Mouse (Mus musculus): ENCODE results near the gene Gjb4.
A peak's percentile ranks its signal among the peaks of the same experiment; 100 is the strongest.

The Gjb4 gene

DNA sequence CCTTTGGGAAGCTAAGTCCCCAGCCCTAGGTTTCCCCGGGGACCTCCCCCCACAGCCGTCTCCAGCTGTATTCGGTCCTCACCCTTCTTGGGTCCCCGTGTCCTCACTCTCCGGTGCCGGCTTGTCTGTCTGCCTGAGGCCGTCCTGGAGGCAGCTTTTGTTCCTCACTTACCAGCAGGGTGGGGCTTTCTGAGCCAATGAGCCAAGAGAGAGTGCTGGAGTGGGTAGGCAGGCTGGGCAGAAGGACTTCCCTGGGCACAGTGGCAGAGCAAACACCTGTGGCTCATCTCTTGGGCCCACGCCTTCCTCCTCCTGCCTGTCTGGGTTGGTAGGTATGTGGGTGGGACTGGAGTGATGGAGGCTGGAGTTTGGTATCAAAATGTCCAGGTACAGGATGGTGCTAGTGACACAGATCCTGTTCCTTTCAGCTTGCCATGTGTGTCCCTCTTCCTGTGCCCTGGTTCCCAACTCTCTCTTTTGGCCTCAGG is at the start of gene Gjb4:
Gene Gjb4, minus strand, starts transcription at position 131 of the 488 bp plus-strand sequence.
- DNase-seq (ENCODE audit: low spot score) = no peak

DNA sequence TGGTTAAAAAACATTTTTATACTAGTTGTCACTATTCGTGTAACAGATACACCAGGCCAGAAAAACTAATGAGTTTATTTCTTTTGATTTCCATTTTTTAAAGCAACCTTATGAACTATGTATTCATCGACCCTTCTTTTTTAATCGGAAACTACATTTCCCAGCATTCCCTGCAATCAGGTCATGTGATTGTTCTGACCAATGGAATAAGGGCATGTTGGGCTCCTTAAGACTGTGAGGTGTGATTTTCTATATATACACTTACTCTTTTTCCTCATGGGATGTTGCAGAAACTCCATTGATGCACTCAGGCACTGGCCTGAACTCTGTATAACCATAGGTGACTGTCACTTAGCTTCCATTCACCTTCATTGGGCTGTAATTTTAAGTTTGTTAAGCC is 48.7 kb upstream of the Gjb4 start:
- no peak for DNase-seq (ENCODE audit: low spot score)

DNA sequence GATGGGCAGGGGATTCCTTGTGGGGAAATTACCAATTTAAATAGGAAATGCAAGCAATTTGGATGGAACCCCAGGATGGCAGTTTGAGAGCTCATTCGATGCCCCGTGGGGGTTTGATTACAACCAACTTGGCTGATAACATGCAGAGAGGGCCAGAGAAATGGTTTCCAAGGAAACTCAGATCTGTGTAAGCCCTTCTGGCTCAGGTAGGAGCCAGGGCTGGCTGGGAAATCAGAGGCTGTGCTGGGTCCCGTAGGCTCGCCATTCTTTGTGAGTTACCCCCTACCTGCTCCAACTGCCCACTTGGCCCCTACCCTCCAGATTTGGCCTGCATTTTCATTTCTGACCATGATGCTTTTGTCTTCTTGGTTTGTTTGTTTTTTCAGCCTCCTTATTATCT is 48.3 kb upstream of the Gjb4 start:
- DNase-seq (ENCODE audit: low spot score) = no peak

DNA sequence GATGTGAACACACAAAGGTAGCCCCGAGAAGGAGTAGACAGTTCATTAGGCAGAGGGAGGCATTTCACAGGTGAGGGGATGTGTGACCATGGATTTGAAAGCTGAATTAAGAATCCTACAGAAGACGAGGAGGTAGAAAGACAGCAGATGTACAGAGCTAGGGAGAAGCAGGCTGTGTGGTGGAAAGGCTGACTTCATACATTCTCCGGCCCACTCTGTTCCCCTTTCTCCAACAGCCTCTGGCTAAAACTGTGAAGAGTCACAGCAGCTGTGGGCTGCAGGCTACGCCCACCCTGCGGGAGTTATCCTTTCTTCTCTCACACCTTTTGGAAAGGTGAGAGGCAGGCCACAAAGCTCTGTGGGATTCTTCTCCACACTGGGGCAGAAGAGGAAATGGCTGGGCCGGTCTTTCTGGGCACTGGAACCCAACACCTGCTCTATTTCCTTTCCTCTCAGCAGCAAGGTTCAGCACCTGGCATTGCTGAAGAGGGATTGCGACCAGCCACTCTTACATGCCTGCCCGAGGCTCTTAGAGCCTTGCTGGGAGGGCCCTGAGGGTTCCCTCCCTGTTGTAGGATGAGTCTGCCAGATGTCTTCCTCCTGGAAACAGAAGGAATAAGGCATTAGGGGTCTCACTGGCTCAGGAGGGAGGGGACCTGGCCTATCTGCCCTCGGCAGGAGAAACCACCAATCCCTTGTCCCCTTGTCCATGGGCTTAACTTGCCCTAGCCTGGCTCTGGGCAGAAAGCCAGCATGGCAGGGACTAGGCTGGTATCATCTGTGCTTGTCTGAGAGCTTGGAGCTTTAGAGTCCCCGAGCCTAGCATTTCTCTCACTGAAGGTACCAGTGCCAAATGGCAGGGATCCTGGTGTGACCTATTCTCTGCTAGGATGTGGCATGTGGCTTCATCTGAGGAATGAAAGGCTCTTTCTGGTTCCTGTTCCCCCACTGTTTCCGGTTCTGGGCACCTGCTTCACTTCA is 46.6 kb upstream of the Gjb4 start:
- DNase-seq (ENCODE audit: low spot score) = no peak

DNA sequence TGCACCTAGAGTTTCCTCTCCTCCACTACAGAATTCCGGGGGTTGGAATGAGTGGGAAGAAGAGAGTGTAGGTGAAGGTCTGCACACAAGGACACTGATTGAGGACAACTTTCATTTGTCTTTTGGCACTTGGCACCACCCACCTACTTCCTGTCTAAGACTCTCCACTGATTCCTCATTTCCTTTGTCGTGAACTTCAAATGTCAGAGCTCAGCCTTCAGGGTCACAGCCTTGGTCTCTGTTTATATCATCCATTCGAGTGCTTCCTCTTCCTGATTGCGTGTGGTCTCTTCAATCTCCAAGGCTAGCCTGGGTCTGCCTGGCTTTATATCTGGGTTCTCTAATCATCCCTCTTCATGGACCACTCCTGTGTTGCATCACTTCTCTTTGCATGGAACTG is 41.7 kb upstream of the Gjb4 start:
- no peak for DNase-seq (ENCODE audit: low spot score)

DNA sequence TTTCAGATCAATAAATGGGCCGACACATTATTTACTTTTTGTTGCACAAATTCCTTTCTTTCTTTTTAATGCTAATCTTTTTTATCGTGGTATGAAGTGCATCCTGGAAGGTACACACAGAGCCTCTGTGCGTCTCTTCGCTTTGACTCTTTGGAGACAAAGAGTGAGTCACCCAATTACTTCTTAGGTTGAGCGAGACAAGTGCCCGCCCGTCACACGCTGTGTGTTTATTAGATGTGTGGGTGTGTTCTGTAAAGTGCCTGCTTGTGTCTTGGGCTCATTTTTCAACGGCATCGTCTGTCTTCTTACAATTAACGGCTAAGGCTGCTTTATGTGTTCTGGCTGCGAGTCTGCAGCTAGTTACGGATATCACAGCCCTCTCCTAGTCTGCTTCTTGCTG is 35.8 kb upstream of the Gjb4 start:
- no peak for DNase-seq (ENCODE audit: low spot score)

DNA sequence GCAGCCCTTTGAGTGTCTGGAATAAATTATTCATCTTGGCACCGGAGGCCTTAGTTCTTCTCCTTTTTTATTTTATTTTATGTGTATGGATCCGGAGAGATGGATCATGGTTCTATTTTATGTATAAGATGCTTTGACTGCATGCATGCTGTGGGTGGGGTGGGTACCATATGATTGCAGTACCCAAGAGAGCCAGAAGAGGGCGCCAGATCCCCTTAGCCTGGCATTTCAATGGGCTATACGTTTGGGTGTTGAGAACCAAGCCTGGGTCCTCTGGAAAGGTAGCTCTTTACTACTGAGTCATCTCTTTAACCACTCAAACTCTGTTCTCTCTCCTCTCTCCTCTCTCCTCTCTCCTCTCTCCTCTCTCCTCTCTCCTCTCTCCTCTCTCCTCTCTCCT is 23.5 kb upstream of the Gjb4 start:
- no peak for DNase-seq (ENCODE audit: low spot score)

DNA sequence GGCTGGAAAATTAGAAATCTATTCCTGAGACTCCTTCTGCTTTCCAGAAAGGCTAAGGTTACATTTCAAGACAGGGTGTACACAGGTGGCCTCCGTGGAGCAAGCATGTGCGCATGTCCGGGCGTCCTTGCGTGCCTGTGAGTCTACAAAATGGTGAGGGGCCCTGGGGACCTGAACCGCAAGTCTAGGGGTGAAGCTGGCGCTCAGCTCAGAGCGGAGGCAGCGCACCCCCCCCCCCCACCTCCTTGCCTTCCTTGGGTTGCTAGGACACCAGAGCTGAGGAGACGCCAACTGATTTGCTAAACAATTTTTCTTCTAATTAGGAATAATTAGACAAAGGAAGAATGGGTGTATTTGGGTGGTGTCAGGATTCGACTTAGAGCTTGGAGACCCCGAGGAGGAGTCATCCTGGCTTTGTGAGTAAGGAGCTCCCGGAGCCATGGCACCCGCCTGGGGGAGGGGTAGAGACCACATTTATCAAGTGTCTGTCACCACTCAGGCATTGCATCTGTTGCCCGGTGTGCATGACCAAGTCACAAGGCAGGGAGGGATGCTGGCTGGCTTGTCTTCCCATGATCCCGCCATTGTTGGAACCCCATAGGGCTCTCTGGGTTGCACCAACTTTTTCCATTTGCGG is 21.8 kb upstream of the Gjb4 start:
- DNase-seq (ENCODE audit: low spot score) = no peak

DNA sequence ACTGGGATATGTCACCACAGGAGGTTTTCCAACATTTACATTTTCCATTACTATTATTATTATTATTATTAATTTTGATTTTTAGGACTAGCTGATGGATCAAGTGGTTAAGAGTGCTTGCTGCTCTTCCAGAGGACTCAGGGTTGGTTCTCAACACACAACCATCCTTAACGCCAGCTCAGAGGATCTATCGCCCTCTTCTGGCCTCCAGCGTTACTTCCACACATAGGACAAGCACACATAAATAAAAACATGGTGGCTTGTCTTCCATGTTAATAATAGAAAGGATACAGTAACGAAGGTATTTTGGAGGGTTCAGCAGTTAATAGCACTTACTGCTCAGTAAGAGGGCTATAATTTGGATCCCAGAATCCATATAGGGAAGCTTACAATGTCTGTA is 20.8 kb upstream of the Gjb4 start:
- no peak for DNase-seq (ENCODE audit: low spot score)

DNA sequence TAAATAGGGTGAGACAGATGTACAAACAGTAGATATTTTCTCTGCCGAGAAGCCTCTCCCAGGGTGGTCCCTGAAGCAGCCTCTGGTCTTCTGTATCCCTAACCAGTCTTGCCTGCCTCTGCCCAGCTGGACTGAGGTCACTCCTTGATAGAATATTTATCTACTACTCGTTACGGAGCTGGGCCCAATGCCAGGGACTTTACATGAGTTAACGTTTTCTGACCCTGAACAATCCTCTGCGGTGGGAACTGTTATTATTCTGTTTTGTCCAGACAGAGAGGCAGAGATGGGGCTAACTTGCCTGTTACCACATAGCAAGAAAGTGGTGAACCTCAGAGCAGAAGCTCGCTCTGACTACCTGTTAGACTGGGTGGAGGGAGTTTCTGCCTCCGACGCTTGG is 19.6 kb upstream of the Gjb4 start:
- no peak for DNase-seq (ENCODE audit: low spot score)

DNA sequence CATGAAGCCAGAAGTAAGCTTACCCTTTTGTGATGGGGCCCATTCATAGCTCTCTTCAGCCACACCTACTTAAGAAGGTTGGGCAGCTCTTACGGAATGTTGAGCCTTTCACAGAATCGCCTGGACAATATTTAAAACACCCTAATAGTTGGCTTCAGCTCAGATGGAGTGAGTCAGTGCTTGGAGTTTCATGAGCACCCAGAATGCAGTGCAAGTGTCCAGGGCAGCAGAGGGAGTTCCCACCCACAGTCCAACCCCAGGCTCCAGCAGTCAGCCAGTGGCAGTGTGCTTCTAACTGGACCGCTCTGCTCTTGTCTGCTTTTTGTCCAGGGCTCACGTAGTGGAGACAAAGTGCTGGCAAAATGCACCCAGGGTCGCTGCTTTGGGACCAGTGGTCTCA is 17.7 kb upstream of the Gjb4 start:
- DNase-seq (ENCODE audit: low spot score) = no peak

DNA sequence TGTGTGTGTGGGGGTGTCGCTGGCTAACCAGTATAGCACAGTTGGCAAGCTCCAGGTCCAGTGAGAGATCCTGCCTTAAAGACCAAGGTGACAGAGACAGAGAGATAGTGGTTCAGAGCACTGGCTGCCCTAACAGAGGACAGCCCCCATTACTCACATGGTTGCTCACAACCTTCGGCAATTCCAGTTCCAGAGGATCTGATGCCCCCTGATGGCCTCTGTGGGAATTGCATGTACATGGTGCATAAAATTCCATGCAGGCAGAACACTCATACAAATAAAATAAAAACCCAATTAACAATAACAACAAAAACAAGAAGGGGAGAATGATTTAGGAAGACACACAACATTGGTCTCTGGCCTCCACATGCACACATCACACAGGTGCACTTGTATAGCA is 16.6 kb upstream of the Gjb4 start:
- no peak for DNase-seq (ENCODE audit: low spot score)

DNA sequence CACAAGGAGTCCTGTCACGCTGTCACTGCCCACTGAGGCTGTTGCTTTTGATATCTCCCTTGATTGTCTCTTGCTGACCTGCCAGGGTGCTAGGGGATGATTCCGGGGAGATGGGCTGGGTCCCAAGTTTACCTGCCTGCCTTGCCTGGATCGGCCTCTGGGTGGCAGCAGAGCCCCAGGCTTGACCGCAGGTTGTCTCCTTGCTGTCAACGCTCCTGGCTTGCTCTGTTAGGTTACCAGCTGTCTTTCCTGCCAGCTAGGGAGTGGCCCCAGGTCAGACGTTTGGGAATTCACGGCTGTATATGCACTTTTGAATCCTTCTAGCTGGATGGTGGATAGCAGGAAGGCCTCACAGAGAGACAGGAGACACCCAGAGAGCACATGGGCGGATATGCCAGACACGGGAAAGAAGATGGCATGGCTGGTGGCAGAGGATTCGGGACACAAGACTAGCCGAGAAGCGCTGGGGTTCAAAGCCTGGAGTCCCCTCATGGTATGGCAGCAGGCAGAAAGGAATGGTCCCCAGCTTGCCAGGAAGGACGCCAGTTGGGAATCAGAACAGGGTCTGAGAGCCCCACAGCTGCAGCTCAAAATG is 14.6 kb upstream of the Gjb4 start:
- DNase-seq (ENCODE audit: low spot score) = peak; percentile 72

DNA sequence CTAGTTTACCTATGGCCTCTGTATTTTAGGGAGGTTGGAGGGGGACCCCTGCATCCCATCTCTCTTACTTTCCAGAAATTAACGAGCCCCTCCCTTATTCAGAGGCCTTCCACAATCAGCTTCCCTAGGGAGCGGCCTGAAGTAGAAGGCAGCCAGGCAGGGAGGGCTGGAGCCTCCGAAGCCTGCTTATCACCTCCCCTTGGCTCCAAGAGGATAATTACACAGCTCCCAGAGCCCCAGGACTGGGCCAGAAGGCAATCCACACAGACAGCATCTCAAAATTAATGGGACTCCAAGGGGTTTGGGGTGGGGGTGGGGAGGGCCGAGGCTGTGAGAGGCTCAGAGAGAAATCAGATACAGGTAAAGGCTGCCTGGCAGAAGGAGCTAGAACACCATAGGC is 12.0 kb upstream of the Gjb4 start:
- no peak for DNase-seq (ENCODE audit: low spot score)

DNA sequence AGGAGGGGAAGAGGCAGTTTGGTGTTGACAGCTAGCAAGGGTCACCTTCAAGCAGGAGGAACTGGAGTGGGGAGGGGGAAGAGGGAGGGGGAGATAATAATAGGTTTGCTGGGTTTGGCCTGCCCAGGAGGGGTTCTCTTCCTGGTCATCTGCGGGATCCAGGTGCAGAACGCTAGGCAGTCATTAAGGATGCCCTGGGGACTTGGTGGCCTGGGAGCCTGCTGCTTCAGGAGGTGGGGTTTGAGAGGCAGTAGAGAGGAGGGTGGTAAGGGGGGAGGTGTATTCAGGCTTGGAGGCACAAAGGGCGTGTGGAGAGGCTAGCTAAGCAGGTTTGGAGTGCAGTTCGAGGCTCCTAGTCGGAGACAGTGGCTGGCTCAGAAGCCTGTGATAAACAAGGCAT is 11.6 kb upstream of the Gjb4 start:
- no peak for DNase-seq (ENCODE audit: low spot score)

DNA sequence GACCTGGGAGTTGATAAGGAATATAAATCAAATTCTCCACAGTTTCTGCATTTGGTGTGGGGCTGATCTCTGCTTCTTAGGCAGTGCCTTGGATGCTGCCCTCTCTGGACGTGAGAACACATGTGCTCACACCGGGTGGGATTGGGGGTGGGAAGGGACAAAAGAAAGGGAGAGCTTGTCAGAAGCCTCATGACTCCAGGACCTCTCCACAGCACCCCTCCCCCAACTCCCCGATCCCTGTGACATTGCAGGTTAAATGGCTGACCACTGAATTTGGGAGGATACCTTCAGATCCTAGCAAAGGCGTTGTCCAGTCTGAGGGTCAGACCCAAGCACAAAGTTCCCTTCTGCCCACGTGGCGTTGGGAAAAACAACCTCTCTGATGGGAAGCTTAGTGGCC is 10.6 kb upstream of the Gjb4 start:
- DNase-seq (ENCODE audit: low spot score) = no peak

DNA sequence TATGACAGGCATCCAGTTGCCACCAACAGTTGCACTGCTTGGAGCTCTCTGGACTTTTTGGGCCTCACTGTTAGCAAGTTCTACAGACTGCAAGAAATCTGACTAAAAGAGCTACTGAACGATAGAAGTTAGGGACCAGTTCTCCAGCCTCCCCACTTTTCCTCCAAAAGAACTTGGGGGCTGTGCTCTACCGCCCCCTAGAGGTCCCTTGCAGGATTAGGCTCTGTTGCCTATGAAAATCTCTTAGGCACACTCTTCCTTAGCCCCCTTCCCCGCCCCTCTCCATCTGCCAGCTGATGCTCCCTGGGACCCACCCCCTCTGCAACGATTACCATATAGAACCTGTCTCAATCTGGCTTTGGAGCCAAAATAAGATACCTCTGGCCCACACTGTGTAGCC is 9.4 kb upstream of the Gjb4 start:
- no peak for DNase-seq (ENCODE audit: low spot score)

DNA sequence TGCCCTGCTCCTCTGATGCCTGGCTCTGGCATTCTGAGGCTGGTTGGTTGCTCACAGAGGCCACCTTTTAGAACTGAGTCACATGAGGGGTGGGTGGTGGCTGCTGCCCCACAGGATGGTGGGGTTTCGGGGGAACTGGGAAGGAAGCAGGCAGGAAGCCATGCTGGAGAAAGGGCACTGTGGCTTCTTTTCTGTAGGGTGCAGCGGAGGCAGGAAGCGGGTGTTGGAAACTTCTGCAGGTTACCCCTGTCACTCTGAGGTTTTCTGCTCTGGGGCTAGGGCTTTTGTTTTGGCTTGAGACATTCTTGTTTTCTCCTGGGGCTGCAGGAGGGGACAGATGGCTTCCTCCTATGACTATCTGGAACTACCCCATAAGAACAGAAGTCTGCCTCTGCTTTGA is 8.6 kb upstream of the Gjb4 start:
- DNase-seq (ENCODE audit: low spot score) = no peak

DNA sequence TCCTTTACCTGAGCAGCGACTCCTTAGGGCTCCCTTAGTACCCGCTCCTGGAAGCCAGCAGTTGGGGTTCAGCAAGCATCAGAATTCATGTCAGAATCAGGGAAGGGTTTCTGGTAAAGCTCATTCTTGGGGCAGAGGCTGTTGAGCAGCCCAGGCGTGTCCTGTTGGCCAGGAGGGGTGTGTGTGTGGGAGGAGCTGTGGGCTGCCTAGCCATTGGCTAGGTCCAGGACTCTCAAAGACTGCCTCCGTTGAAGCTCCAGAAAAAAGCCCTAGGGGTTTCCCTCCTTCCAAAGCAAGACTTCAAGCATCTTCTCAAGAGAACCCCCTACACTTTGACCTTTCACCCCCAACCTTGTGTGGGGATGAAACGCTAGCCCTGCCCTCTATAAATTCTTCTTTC is 4.1 kb upstream of the Gjb4 start, which contains the start of gene Gjb5:
Gene Gjb5, minus strand, starts transcription at position 164 of the 400 bp plus-strand sequence.
- no peak for DNase-seq (ENCODE audit: low spot score)

DNA sequence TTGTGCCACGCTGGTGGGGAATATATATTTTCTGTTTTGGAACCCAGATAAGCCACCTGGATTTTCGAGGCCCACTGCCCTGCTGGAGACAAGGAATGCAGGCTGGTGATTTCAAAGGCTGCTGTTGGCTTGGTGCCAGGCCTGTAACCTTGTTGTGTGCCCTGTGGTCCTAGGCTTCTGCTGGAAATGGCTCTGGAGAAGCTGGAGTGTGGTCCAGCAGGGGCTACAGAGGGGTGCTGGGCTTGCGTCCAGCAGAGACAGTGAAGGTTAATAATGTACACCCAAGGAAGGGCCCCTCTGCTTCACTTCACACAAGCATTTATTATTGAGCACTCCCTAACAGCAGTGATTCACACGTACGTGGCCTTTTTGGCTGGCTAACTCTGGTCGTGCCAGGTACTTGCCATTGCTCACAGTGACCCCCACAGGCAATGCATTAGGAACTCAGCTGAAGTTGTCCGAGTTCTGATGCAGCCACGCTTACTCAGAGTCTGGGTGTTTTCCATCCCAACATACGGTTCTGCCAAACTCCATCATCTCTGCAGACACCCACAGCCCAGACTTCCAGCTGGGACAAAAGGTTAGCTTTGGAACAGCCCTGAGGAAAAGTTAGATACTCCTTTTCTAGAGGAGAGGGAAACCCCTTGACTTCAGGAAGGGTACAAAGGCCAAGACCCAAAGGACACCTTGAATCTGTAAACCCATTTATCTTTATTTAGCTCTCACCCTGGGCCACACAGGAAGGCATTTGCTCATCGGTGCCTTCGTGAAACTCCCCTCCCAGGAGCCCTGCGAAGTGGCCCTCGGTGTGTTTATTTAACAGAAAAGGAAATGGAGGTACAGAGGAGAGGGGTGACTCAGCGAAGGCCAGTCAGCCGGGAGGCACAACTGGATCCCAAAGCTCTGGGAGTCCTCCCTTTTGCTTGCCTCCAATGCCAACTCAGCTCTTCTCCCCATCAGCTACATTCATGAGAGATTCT is 915 bp upstream of the Gjb4 start:
- DNase-seq (ENCODE audit: low spot score) = no peak

DNA sequence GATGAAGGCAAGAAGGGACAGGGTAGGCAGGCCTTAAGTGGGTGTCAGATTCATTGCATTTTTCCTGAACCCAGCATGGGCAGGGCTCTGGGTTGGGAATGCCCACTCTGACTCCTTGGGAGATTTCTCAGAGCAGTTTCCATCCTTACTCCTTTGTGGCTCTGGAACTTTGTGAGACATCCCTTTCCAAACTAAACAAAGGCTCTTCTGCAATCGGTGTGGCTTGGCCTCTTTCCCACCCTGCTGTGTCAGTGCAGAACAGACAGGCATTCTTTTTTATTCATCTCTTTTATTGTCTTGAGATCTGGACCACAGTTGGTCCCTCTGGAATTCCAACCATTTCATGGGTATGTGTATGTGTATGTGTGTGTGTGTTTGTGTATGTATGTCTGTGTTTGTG is 1.3 kb downstream of the Gjb4 start:
- DNase-seq (ENCODE audit: low spot score) = no peak
